Mouse (Mus musculus) MEL-GATA-1-ER (cell line): Measurements from ENCODE around the gene Foxf1.

Source experiments
- DNase-seq: peaks from one replicate; pipeline ENCODE4 v3.0.0-alpha.2; 2012; ENCODE audit warnings: low read depth; ENCODE audit errors: extremely low read depth

The Foxf1 gene

GRCm38 (mm10) chr8:121082218-121083092, 1.7 kb upstream of the Foxf1 start:
- DNase-seq: no peak

DNA sequence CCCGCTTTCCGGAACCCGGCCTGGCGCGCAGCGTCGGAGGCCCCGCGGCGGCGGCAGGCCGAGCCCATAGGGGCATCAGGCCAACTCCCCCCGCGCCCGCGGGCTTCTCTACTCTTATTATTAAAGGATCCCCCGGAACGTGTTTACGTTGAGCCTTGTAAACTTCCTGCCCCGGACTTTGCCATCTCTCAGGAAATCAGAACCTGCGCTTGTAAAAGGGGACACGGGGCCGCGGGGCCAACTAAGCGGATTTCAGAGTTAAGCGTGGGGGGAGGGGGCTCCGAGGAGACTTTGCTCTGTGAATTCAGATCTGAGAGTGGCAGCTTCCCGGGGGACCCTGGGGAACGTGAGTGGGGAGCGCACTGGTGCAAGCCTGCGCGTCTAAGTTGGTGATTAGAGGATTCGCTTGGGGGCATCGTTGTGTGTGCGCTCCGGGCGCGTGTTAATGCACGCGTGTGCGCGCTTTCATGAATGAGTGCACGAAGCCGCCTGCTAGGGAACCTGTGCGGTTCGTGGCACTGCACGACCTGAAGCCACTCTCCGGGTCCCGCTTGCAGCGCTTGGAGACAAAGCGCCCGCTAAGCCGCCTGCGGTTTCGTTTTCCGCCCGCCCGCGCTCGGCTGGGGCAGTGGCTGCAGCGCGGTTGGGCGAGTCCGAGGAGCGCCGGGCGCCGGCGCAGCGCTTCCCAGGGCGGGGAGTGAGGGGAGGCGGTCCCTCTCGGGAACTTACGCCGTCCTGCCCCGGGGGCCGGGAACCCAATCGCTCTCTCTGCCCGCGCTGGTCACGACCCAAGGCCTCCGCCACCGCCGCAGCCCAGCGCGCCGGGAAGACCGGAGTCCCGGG, 872 bp upstream of the Foxf1 start:
- DNase-seq: no peak

DNA sequence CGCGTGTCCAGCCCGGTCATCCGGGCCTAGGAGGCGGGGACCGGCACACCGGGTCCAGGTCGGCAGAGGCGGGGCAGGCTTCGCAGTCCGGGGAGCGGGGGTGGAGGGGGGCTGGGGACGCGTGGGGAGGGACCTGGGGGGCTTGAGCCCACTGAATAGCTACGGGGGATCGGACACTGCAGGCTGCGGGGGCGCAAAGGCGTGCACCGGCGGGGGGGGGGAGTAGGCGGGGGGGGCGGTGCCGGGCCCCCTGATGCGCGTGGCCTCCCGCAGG, 313 bp upstream of the Foxf1 start:
- no peak for DNase-seq

DNA sequence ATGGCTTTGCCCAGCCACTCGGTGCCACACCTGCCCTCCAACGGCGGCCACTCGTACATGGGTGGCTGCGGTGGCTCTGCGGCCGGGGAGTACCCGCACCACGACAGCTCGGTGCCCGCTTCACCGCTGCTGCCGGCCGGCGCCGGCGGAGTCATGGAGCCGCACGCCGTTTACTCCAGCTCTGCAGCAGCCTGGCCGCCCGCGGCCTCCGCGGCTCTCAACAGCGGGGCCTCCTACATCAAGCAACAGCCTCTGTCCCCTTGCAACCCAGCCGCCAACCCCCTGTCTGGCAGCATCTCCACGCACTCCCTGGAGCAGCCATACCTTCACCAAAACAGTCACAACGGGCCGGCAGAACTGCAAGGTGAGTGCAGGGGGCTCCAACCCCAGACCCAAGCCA, 825 bp downstream of the Foxf1 start:
- no peak for DNase-seq

DNA sequence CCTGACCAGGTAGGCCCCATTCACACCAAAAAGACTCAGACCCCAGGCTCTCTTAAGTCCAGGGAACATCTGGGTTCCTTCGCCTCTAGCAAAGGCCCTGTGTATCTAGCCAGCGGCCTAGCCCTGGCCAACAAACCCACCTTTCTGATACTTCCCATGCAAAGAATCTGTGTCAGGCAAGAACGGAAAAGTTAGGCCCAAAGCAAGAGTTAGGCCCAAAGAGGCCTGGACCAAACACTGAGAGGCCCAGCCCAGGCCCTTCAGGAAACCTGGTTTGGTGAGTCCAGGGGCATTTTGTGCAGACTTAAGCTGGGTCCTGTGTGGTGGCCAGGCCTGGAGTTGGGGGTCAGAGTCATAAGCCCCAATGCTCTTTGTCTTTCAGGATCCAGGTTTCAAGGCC, 1.4 kb downstream of the Foxf1 start:
- DNase-seq: no peak

DNA sequence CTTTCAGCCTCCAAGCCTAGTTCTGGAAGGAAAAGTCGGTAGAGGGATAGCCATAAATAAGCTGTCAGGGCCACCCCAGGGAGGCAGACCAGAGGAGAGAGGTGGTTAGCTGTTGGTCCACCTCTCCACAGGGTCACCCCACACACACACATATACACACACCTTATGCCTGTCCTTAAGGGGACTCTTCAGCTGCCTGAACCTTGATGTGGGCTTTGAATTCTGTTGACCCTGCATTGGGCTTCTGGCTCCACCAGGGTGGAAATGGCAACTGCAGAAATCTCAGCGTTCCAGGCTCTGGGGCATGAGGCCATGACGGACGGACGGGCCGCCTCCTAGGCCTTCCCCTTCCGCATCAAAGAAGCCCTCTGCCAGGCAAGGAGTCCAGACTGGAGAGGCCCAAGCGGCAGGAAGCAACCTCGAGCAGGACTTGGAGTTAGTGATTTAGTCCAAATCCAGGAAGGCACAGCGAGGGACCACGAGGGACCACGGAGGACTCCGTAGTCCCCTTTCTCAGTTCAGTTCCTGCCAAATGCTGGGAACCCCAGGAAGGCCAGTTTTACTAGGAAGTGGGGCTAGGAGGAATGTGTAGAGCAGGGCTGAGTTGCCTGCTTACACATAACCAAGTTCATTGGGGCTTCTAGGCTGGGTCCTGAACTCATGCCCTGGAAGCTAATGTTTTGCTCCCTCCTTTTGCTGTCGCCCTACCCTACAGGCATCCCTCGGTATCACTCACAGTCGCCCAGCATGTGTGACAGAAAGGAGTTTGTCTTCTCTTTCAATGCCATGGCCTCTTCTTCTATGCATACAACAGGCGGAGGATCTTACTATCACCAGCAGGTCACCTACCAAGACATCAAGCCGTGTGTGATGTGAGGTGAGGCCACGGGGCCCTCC, 2.1 kb downstream of the Foxf1 start:
- no peak for DNase-seq

GRCm38 (mm10) chr8:121088281-121088680, 4.1 kb downstream of the Foxf1 start:
- DNase-seq: no peak

- no peak for DNase-seq
Observed at GRCm38 (mm10) chr8:121088871-121089630, 4.9 kb downstream of the Foxf1 start.

GRCm38 (mm10) chr8:121089631-121090380, 5.6 kb downstream of the Foxf1 start:
- no peak for DNase-seq

DNA sequence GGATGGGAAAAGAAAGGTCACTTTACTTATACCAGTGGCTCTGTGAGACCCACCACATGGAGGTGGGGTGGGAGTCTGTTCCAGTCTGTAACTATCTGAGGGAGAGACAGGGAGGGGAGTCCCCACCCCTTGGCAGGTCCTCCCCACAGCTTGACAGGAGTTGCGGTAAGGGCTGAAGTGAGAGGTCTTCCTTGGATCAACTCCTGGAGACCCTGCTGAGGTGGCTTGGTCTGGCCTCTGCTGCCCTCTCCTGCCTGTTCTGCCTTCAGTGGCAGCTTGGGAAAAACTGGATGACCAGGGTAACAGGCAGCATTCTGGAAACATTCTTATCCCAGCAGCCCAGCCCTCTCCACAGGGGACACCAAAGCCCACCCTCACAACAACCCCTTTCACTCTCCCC, 6.5 kb downstream of the Foxf1 start:
- DNase-seq: no peak

- DNase-seq: no peak
Observed at GRCm38 (mm10) chr8:121092141-121092540, 8.0 kb downstream of the Foxf1 start.

DNA sequence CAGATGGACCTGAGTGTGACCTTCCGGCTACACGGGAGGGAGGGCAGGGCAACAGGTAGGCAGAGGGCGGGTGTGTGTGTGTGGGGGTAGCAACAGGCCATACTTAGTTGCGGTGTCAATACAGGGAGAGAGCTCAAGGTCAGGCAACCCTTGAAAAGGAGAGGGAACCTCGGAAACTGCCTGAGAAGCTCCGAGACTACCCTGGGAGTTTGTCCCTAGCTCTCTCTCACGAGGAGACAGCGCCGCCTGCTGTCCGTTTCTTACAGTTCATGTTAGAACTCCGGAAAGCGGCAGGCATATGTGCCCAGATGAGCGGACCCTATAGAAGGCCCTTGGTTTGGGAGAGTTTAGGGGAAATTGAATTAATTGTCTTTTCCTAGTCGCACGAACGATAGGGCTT, 8.4 kb downstream of the Foxf1 start:
- DNase-seq: peak; percentile 52

- DNase-seq: no peak
Observed at GRCm38 (mm10) chr8:121093496-121093895, 9.3 kb downstream of the Foxf1 start.

GRCm38 (mm10) chr8:121104049-121104818, 20.0 kb downstream of the Foxf1 start:
- no peak for DNase-seq

DNA sequence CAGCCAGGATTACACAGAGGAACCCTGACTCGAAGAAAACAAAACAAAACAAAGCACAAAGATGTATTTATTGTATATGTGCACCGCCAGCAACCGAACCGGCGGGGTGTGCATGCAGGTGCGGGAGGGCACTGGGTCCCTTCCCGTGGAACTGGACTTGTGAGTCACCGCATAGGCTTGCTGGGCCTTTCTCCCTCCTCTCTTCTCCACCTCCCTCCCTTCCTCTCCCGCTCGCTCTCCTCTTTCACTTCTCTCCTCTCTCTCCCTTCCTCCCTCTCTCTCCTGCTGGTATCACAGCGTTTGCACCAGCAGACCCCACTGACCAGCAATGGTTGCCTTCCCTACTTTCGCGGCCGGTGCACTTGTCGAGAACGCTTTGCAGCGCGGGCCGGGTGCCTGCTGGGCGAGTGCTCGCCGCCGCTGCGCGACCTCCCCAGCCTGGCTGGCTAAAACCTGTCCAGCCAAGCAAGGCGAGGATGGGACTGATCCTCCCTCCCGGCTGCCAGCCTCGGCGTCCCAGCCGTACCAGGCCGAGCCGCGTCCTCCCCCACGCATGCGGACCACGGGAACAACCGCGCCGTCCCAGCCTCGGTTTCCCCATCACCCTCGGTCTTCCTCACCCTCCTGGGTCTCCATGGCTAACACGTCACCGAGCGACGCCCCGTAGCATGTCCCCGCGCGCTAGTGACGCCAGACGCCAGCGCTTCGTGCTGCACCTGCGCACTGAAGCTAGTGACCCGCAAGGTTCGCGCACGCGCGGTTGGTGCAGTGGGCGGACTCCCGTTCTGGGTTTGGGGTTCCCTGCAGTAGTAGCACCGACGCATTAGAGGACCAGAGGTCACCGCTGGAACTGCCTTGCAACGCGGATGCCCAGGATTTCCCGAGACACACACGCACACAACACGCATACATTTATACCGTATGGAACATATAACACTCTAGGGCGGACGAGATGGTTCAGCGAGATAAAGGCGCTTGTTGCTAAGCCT, 23.8 kb downstream of the Foxf1 start, which contains the start of gene Mthfsd:
Gene Mthfsd (minus strand): TSS at position 725 of the 989 bp plus-strand sequence.
- peak; percentile 92 for DNase-seq

DNA sequence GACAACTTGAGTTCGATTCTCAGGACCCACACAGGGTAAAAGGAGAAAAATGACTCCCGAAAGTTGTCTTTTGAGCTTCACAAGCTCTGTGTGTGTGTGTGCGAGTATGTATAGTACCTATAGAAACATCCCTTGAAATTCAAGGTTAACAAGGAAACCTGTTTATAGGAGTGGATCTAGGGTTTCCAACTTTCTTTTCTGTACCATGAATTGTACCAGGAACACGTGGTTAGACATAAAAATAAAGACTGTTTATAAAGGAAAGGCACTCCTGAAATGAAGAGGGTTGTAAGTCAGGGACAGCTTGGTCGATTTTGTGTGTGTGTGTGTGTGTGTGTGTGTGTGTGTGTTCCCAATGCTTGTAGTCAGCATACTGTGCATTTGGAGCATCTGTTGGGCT, 24.5 kb downstream of the Foxf1 start:
- no peak for DNase-seq

GRCm38 (mm10) chr8:121111145-121111907, 27.1 kb downstream of the Foxf1 start:
- no peak for DNase-seq
